Mouse (Mus musculus) layer of hippocampus, postnatal 14 days (tissue): ENCODE measurements around the gene Chit1. TPM values are rescaled to one million over a fixed set of nuclear protein-coding genes. Genes with fewer than 3 reads are reported as not detected.

Experiments
- DNase-seq, 2 experiments: peaks; one replicate each; pipeline ENCODE4 v3.0.0; 2021 to 2022; ENCODE audit warnings: low spot score in 2 of 2, mixed read lengths in 1 of 2
- total RNA-seq, 2 experiments: library from RNA; stranded (reverse); gene quantifications; 2 replicates each; pipeline ENCODE4 v1.2.3; 2021

The Chit1 gene
- total RNA-seq, 2 experiments from 2014 or later: 0.39 TPM; not detected in 1

DNA sequence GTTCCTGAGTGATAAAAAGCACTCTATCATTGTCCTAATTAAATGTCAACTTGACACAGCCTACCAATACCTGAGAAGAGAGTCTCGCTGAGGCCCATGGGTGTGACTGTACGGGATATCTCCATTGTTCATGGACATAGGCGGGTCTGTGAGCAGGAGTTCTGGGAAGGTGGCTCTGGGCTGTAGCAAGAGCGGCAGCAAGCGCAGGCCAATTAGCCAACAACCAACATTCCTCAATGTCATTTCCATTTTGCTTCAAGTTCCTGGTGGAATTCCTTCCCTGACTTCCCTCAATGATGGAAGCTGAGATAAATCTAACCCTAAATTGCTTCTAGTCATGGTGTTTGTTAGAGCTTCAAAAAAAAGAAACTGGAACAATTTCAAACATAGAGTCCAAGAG is 66.9 kb downstream of the Chit1 start:
- DNase-seq: no peak

DNA sequence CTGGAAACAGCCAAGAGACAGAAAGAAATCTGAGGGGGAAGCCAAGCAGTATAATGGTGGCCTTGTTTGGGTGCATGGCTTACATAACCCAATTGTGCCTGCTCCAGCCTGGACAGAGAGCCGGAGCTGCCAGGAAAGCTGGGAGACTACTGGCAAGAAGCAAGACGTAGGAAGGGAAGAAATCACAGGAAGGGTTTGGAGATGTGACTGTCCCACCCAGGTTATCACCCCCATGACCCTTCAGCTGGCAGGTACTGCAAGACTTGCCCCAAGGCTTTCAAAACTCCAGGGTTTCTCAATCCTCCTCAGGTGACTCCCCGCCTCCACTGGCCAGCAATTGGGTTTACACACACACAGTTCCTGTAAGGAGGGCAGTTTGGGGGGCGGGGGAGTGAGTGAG is 71.0 kb downstream of the Chit1 start, which contains the start of gene Chil1:
Chil1 (plus strand) TSS at position 152 of the 400 bp plus-strand sequence.
- DNase-seq: peak in 1 of 2 experiments; percentile 33

DNA sequence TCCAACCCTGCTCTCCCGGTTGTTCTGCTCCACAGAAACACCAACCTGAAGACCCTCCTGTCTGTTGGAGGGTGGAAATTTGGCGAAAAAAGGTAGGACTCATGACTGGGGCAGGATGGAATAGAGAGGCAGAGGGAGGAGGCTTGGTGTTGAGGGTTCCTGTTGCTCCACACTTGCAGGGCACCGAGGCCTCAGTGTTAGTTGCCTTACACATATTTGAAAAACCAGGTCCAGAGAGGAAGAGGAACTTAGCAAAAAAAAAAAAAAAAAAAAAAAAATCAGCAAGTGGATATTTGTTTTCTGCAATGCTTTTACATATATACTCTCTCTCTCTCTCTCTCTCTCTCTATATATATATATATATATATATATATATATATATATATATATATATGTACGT is 73.0 kb downstream of the Chit1 start:
- DNase-seq: no peak

DNA sequence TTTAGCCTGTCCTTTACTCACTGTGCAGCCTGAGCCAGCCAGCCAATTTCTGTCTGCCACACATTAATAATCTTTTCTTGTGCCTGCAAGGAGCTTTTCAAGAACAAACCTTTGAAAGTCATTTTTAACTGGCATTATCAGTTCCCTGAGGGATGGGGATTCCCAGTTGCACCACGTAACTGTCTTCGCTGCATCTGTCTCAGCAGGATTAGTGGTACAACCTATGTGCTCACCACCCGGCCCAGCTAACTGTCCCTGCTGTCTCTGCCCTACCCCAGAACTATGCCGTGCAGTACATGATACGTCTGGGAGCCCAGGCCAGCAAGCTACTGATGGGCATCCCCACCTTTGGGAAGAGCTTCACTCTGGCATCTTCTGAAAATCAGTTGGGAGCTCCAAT is 77.2 kb downstream of the Chit1 start:
- DNase-seq: no peak

DNA sequence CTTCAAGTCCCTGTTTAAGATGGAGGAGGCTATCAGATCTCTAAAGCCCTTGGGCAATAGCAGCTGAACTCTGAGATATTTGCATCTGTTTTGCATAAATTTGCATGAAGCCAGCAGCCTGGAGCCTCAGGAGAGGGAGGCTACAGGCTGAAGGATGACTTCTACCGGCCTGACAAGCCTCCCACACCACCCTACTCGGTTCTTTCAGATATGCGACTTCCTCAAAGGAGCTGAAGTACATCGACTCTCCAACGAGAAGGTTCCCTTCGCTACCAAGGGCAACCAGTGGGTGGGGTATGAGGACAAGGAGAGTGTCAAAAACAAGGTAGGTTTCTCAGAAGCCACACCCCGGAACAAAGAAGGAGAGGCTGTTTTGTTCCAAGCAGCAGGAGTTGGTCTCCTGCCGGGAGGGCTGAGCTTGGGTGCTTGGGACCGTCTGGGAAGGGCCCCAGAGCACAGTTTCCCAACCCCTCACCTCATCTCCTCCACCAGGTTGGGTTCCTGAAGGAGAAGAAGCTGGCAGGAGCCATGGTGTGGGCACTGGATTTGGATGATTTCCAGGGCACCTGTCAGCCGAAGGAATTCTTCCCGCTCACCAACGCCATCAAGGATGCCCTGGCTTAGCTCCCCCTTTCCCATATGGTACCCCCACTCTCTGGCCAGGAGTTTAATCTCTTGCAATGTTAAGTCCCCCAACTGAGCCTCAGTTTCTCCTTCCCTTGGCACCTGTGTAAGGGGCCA is 78.1 kb downstream of the Chit1 start:
- DNase-seq: no peak

DNA sequence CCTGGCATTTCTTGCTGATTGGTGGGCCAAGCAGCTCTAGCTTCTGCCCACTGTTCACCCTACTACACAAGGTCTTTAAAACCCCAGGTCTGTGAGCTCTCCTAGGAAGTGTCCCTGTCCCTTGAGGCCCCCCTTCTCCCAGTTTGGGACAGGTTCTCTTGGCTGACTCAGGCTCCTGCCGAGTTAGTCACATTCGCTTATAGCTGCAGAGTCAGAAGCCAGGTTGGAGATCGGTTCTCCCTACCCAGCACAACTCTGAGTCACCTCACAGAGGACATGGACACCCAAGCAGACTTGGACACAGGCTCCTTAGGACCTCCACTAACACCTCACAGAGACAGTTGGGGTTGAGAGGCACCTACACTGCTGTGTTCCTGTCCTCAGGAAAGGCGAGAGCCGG is 80.2 kb downstream of the Chit1 start:
- DNase-seq: no peak

DNA sequence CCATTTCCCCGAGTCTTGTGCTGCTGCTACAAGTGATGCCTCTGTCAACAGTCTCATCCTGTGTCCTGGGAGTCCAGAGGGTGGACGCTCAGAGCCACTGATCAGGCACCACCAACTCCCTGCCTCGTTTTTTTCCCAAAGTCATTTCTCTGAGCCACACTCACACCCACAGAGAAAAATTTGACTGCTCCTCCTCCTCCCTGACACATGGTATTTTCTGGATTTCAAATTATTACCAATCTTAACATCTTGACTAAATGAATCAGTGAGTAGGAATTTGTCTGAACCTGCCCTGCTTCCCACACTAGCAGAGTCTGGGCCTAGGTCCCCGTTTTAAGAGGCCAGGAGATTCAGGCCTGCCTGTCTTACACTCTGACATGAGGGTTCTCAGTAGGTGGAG is 81.0 kb downstream of the Chit1 start:
- DNase-seq: no peak

DNA sequence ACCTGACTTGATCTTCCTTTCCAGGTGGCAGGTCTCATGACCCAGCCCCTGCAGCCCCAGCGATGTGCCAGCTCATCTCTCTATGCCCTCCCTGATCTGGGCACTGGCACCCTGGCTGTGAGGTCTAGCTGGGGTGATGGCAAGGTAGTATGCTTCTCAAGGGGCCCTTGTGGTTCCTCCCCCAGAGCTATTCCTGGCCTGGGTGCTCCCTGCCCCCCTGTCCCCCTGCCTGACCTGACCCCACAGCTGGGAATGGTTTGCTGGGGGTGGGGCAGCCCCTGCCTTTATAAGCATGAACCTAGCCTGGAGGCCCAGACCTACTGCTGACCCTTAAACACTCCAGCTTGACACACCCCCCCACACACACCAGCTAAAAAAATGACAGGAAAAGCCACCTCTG is 82.1 kb downstream of the Chit1 start, which contains the start of gene Mybph:
Mybph (plus strand) TSS at position 323 of the 400 bp plus-strand sequence.
- DNase-seq: no peak

DNA sequence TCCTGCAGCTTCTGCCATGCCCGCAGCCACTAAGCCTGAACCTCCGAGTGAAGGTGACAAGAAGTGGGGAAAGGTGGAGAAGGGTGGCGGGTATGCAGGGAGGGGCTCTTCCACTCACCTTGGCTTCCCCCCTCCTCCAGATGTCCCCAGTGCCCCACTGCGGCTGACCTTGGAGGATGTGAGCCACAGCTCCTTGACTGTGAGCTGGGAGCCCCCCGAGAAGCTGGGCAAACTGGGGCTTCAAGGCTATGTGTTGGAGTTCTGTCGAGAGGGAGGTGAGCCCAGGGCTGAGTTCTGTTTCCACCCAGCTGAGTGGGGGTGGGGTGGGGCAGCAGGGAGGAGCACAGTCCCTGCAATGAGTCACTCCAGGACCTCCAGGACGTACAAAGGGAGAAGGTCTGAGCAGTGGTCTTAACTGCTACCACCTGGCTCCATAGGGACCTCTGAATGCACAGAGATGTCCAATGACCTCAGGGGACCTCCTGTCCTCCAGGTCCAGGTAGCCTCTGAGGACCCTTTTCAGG is 82.7 kb downstream of the Chit1 start:
- DNase-seq: no peak

DNA sequence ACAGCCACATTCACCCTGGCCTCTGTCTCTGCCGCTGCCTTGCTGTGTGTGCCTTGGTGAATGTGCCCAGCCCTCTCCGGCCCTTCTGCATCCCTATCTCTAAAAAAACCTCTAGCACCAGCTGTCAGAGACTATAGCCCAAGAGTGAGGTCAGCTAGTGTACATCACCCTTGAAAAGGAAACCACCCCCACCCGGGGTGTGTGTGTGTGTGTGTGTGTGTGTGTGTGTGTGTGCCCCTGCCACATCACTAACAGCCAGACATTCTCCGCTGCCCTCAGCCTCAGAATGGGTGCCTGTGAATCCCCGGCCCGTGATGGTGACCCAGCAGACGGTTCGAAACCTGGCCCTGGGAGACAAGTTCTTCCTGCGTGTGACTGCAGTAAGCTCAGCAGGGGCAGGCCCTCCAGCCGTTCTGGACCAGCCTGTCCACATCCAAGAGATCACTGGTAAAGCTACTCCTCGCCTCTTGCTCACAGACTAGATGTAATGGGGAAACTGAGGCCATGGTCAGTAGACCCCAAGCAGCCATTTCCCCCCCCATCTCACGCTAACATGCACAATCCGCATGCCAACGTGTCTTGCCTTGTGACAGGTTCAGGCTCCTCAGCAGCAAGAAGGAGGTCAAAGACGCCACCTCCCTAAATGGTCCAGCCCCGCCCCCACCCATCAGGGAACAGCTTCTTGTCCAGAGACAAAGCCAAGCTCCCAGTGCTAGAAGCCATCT is 83.4 kb downstream of the Chit1 start:
- DNase-seq: no peak

DNA sequence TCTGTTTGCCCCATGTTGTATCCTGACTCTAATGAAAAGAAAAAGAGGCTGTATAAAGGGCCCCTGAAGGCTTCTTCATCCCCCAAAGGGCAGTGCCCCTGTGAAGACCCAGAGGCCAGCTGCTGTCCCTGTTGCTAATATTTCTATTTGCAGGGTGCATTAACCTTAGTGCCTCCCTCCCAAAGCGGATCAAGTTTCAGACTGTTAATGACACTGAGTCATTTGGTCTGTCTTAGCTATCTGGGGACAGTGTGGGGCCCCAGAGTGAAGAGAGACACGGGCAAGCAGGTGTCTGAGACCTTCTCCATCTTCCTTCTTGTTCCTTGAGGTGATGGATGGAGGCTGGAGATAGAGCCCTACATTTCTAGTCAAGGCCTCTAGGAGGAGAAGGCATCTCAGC is 84.1 kb downstream of the Chit1 start:
- no peak for DNase-seq

DNA sequence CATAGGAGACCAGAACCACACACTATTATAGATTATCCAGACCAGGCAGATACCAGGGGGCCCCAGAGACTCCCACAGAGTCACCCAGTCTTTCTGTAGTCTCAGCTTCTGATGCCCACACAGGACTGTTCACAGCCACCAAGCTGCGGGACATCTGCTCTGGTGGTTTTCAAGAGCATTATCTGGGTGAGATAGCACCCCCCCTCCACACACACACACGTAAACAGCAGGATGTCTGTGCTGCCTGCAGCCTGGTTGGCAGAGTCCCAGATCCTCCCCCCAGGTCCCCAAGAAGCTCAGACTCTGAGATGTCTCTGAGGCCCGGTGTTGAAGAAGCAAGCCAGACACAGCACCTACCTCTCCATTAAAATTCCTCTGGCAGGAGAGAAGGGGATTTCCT is 84.5 kb downstream of the Chit1 start:
- DNase-seq: peak; percentile 47

DNA sequence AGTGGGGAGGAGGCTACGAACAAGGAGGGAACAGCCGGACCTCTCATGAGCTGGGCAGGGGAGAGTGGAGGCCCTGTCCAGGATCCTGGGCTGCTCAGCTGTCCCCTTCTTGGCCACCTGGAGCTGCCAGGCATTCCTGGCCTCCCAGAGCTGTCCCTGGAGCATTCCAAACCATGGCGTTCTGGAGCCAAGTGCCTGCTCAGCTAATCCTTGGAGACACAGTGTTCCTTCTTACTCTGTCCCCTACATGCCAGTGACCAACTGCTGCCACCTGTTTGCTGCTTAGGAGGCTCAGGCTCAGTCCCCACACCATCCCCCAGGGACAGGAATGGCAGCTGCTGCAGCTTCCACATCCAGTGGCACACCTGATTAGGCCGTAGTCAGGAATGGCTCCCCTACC is 84.9 kb downstream of the Chit1 start:
- DNase-seq: no peak

DNA sequence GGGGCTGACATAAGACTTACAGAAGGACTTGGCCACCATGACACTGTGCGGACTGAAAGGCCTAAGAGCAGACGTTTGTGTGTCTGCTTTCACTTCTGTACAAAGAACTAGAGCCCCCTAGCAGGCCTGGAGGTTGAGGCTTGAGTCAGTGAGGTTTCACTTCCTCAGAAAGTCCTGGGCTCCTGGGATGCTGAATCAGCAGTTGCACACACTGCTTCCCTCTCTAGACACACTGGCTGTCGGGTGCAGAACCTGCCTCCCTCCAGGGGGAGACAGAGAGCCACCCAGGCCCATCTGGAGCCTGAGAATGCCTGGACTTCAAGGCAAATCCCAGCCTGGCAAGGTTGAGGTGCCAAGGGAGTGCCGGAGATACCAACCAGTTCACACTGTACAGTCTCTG is 85.3 kb downstream of the Chit1 start:
- DNase-seq: peak; percentile 78 to 85

DNA sequence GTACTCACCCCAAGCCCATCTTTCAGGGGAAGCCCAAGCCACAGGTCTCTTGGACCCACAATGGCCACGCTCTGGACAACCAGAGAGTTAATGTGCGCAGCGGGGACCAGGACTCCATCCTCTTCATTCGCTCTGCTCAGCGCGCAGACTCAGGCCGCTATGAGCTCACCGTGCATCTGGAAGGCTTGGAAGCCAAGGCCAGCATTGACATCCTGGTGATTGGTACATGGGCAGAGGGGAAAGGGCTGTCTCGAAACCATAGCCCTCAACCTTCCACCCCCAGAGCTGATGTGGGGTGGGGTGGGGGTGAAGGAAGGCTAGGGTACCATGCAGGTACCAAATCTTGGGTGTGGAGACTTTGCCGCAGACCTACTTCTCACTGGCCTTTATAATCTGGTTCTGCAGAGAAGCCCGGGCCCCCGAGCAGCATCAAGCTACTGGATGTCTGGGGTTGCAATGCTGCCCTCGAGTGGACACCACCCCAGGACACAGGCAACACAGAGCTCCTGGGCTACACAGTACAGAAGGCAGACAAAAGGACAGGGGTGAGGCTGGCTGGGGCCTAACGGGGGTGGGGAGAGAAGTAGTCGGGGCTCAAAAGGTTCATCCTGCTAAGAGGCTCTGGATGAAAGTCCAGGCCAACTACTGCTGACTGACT is 86.4 kb downstream of the Chit1 start:
- DNase-seq: no peak

DNA sequence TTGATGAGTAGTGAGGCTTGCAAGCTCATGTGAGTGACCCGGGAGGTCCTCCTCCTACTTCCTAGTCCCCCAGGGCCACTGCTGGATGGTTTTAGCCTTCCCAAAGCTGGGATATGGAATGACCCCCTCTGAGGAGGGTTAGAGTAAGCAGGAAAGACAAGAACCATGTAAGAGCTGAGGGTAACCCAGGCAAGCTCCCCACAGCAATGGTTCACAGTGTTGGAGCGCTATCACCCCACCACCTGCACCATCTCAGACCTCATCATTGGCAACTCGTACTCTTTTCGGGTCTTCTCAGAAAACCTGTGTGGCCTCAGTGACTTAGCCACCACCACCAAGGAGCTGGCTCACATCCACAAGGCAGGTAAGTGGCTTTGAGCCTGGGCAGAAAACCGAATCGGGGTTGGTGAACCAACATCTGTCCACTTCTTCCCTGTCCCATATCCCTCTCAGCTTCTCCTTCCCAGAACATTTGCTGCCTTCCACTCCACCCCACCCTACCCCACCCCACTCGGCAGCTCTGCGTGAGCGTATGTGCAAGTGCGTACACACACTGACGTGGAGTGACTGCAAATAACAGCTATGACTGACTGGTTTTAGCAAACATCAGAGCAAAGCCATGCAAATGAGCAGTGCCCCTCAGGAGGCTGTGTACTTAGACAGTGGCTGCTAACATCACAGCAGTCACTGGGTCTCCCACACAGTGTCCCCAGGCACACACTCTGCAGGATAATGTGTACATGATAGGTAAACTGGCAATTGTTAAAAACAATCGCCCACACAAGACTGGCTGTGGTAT is 87.4 kb downstream of the Chit1 start:
- no peak for DNase-seq

DNA sequence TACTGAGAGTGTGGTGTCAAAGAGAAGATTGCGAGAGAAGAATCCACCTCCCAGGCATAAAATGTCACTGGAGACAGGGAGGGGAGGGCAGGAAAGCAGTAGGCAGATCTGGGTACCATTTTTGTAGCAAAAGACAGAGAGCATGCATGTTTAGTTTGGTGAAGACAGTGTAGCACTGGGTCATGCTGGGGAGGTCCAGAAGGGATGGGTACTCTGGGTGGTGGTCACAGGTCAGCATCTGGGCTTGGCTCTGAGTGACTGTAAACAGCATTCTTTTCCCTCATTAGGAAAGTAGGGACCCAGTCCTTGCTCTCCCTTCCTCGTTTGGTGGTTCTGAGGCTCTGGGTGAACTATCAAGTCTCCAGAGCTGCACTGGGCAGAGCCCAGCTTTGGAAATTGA is 89.4 kb downstream of the Chit1 start:
- no peak for DNase-seq
